Mouse (Mus musculus): ENCODE data around the gene Mif4gd. TPM values are rescaled to one million over a fixed set of nuclear protein-coding genes. Genes with fewer than 3 reads are reported as not detected.
"Not testable (repeated sequence)": the region's sequence is repeated elsewhere in the genome, so short reads cannot be mapped to it uniquely, and the experiment has no call there.

Mif4gd gene
- total RNA-seq (2021), result 135 and 205 TPM in 2 replicates
- long read RNA-seq, transcript Mif4gd-208 (4 exons, 621 nt), result minor isoform, 10 of 154 reads
- long read RNA-seq, transcript Mif4gd-203 (5 exons, 1,656 nt), result minor isoform, 14 of 154 reads
- long read RNA-seq, transcript Mif4gd-201 (6 exons, 1,372 nt), result major isoform, 54 of 154 reads
- long read RNA-seq, partial matches to known transcripts, result 37 of 154 reads
- long read RNA-seq, other reads (novel, unspliced or antisense), result 34 of 154 reads

GRCm38 (mm10) chr11:115612410-115613137 is at the start of gene Mif4gd:
Gene Mif4gd, minus strand, starts transcription at chr11:115612969.
- DNase-seq, result peak; percentile 93

GRCm38 (mm10) chr11:115660376-115660775 is 47.6 kb upstream of the Mif4gd start:
- DNase-seq, result peak; percentile 37

- no peak for DNase-seq
Observed at GRCm38 (mm10) chr11:115658521-115658920, 45.8 kb upstream of the Mif4gd start.

- DNase-seq, result no peak
Observed at GRCm38 (mm10) chr11:115654128-115654527, 41.4 kb upstream of the Mif4gd start.

GRCm38 (mm10) chr11:115653194-115653593 is 40.4 kb upstream of the Mif4gd start:
- DNase-seq, result no peak

- DNase-seq, result no peak
Observed at GRCm38 (mm10) chr11:115651680-115652079, 38.9 kb upstream of the Mif4gd start.

GRCm38 (mm10) chr11:115649706-115650105 is 36.9 kb upstream of the Mif4gd start:
- no peak for DNase-seq

- peak; percentile 33 for DNase-seq
Observed at GRCm38 (mm10) chr11:115647459-115647858, 34.7 kb upstream of the Mif4gd start.

- DNase-seq, result no peak
Observed at GRCm38 (mm10) chr11:115646439-115646838, 33.7 kb upstream of the Mif4gd start.

- not testable (repeated sequence) for DNase-seq
Observed at GRCm38 (mm10) chr11:115645498-115645897, 32.7 kb upstream of the Mif4gd start.

- no peak for DNase-seq
Observed at GRCm38 (mm10) chr11:115644308-115644707, 31.5 kb upstream of the Mif4gd start.

- no peak for DNase-seq
Observed at GRCm38 (mm10) chr11:115643265-115643664, 30.5 kb upstream of the Mif4gd start.

GRCm38 (mm10) chr11:115642705-115643104 is 29.9 kb upstream of the Mif4gd start:
- no peak for DNase-seq

GRCm38 (mm10) chr11:115641664-115642036 is 28.9 kb upstream of the Mif4gd start:
- no peak for DNase-seq

GRCm38 (mm10) chr11:115640978-115641663 is 28.4 kb upstream of the Mif4gd start:
- no peak for DNase-seq

- DNase-seq, result no peak
Observed at GRCm38 (mm10) chr11:115640311-115640828, 27.6 kb upstream of the Mif4gd start.

- DNase-seq, result no peak
Observed at GRCm38 (mm10) chr11:115639540-115639939, 26.8 kb upstream of the Mif4gd start.

GRCm38 (mm10) chr11:115638498-115639409 is 26.0 kb upstream of the Mif4gd start:
- DNase-seq, result no peak

GRCm38 (mm10) chr11:115636960-115637359 is 24.2 kb upstream of the Mif4gd start:
- DNase-seq, result no peak

GRCm38 (mm10) chr11:115635484-115635883 is 22.7 kb upstream of the Mif4gd start:
- no peak for DNase-seq

GRCm38 (mm10) chr11:115635041-115635440 is 22.3 kb upstream of the Mif4gd start:
- DNase-seq, result no peak

- DNase-seq, result no peak
Observed at GRCm38 (mm10) chr11:115634109-115634508, 21.3 kb upstream of the Mif4gd start.

Data from adrenal gland, postnatal 25 days (tissue).